Mouse (Mus musculus) heart, adult 2 months (tissue): ENCODE measurements at regions not wholly inside any gene's neighbourhood (a gene's known extent, or its start where the extent isn't known, plus 50 kb on each side); places are given as distances from the start of the nearest gene placed in this dataset.

Experiments used
- DNase-seq, 2 experiments: peaks; one replicate each; pipeline ENCODE4 v3.0.0; 2021
- H3K27ac ChIP-seq: fragments of 200-600 bp; 2 replicates; pipeline ENCODE4 v1.8.1; 2022
- H3K27me3 ChIP-seq: fragments of 200-500 bp; 2 replicates; pipeline ENCODE4 v1.6.1; 2012; ENCODE audit warnings: mild to moderate bottlenecking, low read length, inconsistent platforms, mixed read lengths; ENCODE audit not compliant: control insufficient read depth, insufficient read depth
- H3K36me3 ChIP-seq: fragments of 200-500 bp; 2 replicates; pipeline ENCODE4 v1.6.1; 2012; ENCODE audit warnings: low read length, inconsistent platforms; ENCODE audit not compliant: control insufficient read depth, insufficient read depth
- H3K4me1 ChIP-seq: fragments of 200-500 bp; 2 replicates; pipeline ENCODE4 v1.6.1; 2011; ENCODE audit warnings: low read length; ENCODE audit not compliant: control insufficient read depth, insufficient read depth
- H3K4me3 ChIP-seq: fragments of 200-600 bp; 2 replicates; pipeline ENCODE4 v1.8.1; 2022
- H3K79me2 ChIP-seq: fragments of 200-500 bp; replicated peaks from 2 replicates; pipeline ENCODE4 v1.6.1; 2012; ENCODE audit warnings: mild to moderate bottlenecking, inconsistent platforms, low read length, moderate library complexity, mixed read lengths; ENCODE audit not compliant: control insufficient read depth, insufficient read depth
- H3K9ac ChIP-seq: fragments of 200-500 bp; 2 replicates; pipeline ENCODE4 v1.6.1; 2012; ENCODE audit warnings: low read depth, mild to moderate bottlenecking, control low read depth, inconsistent platforms, low read length, mixed read lengths
- CTCF ChIP-seq: fragments of 200-600 bp; IDR thresholded peaks from 2 replicates; pipeline ENCODE4 v1.8.1; 2022; ENCODE audit warnings: antibody characterized with exemption, mild to moderate bottlenecking, moderate library complexity
- EP300 ChIP-seq: fragments of 200-500 bp; IDR thresholded peaks from 2 replicates; pipeline ENCODE4 v1.6.1; 2011; ENCODE audit warnings: low read depth, low read length, control low read depth; ENCODE audit not compliant: insufficient read depth
- POLR2A ChIP-seq: fragments of 200-500 bp; IDR thresholded peaks from 2 replicates; pipeline ENCODE4 v1.6.1; 2011; ENCODE audit warnings: mild to moderate bottlenecking, low read depth, low read length, control low read depth; ENCODE audit not compliant: insufficient read depth
- WGBS: fragments of 180-500 bp; shearing (Covaris S2); methylation state at CpG from one replicate; pipeline ENCODE4 v1.1.7; 2018; 5-methylcytosine and 5-hydroxymethylcytosine counted together
- intact Hi-C: fragments of 180-260 bp; cut with DNase I; formaldehyde crosslinking; loops from one replicate; pipeline ENCODE4 v1.15.1; 2025

DNA sequence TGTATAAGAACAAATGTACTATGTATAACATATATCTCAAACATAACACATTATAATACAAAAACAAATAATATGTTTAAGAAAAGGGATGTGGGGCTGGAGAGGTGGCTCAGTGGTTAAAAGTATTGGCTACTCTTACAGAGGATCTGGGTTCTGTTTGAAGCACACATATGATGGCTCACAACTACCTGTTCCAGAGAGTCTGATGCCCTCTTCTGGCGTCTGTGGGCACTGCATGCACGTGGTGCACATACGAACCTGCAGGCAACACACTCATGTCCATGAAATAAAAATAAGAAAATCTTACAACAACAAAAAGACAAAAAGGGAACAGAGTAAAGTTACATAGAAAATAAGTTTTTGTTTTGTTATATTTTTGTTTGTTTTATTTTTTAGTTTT, 114.8 kb upstream of the Bmp4 start:
- Histone ChIP-seq H3K27me3 (no peaks in the 10 kb centered on the region), H3K79me2 (no peaks in the 10 kb centered on the region), H3K9ac (no peak overlapping the region), H3K4me1 (no peaks in the 10 kb centered on the region), H3K27ac (no peak overlapping the region), H3K36me3 (no peaks in the 10 kb centered on the region), H3K4me3 (no peak overlapping the region)
- DNase-seq: no peak
- intact Hi-C loops: no loop called here
- TF ChIP-seq CTCF (peak; percentile 32), POLR2A (no peak)
- WGBS: 85% methylated on average over 3 of the region's 3 CpGs

- H3K36me3 ChIP-seq: no peaks in the 10 kb centered on the region
- DNase-seq: no peak
- intact Hi-C loops: no loop called here
- TF ChIP-seq EP300: no peak
- TF ChIP-seq POLR2A: no peak
- TF ChIP-seq CTCF: no peak
- H3K4me1 ChIP-seq: no peaks in the 10 kb centered on the region
- no peak overlapping the region for H3K27ac ChIP-seq
- H3K79me2 ChIP-seq: no peaks in the 10 kb centered on the region
- WGBS: 66% methylated on average over 9 of the region's 9 CpGs
- H3K4me3 ChIP-seq: no peak overlapping the region
- H3K9ac ChIP-seq: no peak overlapping the region
- no peaks in the 10 kb centered on the region for H3K27me3 ChIP-seq
Observed at GRCm38 (mm10) chr14:46491601-46492000, 101.1 kb upstream of the Bmp4 start.

GRCm38 (mm10) chr14:46491182-46491581, 100.7 kb upstream of the Bmp4 start:
- intact Hi-C loops: no loop called here
- no peak for DNase-seq
- TF ChIP-seq EP300 (no peak), POLR2A (no peak), CTCF (no peak)
- Histone ChIP-seq H3K27me3 (no peaks in the 10 kb centered on the region), H3K4me1 (no peaks in the 10 kb centered on the region), H3K79me2 (no peaks in the 10 kb centered on the region), H3K9ac (no peak overlapping the region), H3K36me3 (no peaks in the 10 kb centered on the region), H3K4me3 (no peak overlapping the region), H3K27ac (no peak overlapping the region)
- 76% methylated on average over 2 of the region's 2 CpGs for whole genome bisulfite sequencing

DNA sequence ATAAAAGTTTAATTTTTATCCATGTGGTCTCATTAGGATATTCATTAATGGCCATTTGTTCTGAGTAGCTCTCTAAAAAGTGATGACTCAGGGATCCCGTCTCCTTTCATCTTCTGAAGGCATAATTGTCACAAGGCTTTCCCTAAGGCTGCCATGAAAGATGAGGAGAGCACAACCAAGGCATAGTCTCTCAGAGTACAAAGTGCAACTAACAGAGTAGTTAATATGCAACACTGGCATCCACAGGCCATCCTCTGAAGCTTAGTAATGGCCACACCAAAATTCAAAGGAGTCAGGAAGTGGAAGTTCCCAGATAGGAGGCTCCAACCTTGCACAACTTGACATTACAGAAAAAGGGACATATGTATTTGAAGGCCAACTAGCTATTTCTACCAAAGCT, 97.1 kb upstream of the Bmp4 start:
- Histone ChIP-seq H3K4me1 (no peaks in the 10 kb centered on the region), H3K36me3 (no peaks in the 10 kb centered on the region), H3K4me3 (no peak overlapping the region), H3K27me3 (no peaks in the 10 kb centered on the region), H3K27ac (no peak overlapping the region), H3K9ac (no peak overlapping the region), H3K79me2 (no peaks in the 10 kb centered on the region)
- 91% methylated on average over 1 of the region's 1 CpGs for WGBS
- no peak for TF ChIP-seq CTCF
- no peak for TF ChIP-seq POLR2A
- no peak for TF ChIP-seq EP300
- intact Hi-C loops: no loop called here
- DNase-seq: no peak

DNA sequence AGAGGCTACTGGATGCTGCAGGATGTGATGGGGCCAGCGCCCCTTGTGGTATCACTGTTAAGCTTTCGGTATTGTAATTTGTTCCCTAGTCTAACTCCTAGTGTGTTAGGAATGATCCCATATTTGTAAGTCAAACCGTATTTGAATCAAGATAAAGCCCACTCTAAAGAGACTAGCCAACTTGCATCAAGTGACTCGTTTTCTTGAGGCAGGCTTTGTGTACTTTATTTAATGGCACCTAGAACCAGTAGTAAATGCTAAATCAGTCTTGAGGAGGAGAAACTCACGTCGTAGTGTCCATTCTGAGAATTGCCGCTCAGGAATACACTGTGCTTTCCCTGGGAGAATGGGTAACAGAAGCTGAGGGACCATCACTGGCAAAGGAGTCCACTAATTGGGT, 89.9 kb upstream of the Bmp4 start:
- no peaks in the 10 kb centered on the region for H3K4me1 ChIP-seq
- WGBS: 80% methylated on average over 7 of the region's 7 CpGs
- DNase-seq: no peak
- TF ChIP-seq EP300 (no peak), POLR2A (no peak), CTCF (no peak)
- H3K4me3 ChIP-seq: no peak overlapping the region
- no peak overlapping the region for H3K27ac ChIP-seq
- H3K9ac ChIP-seq: no peak overlapping the region
- intact Hi-C loops: no loop called here
- H3K27me3 ChIP-seq: no peaks in the 10 kb centered on the region
- H3K79me2 ChIP-seq: no peaks in the 10 kb centered on the region
- no peaks in the 10 kb centered on the region for H3K36me3 ChIP-seq

- H3K36me3 ChIP-seq: no peaks in the 10 kb centered on the region
- H3K79me2 ChIP-seq: no peaks in the 10 kb centered on the region
- H3K27me3 ChIP-seq: no peaks in the 10 kb centered on the region
- 58% methylated on average over 1 of the region's 1 CpGs for WGBS
- no peak for TF ChIP-seq POLR2A
- TF ChIP-seq EP300: no peak
- TF ChIP-seq CTCF: no peak
- no peak overlapping the region for H3K27ac ChIP-seq
- no peak overlapping the region for H3K4me3 ChIP-seq
- no peak for DNase-seq
- H3K4me1 ChIP-seq: no peaks in the 10 kb centered on the region
- intact Hi-C loops: no loop called here
- no peak overlapping the region for H3K9ac ChIP-seq
Observed at GRCm38 (mm10) chr14:46475945-46476344, 85.5 kb upstream of the Bmp4 start.

DNA sequence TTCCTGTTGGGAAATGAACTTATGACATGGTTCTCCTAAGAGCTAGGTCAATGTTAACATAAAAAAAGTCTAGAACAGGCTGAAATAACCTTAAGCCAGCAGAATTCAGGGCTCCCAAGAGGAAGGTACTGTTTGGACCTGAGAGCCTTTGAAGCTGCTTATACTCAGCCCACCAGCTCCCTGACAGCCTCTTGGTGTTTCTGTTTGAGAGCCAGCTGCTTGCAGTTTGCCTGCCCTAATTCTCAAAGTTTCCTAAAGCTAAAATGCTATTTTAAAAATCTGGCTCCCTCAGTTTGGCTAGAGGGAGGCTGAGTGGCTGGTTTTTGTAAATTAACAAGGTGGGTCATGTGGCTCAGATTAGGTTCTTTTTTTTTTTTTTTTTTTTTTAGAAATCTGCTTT, 72.5 kb upstream of the Bmp4 start:
- Histone ChIP-seq H3K27ac (no peak overlapping the region), H3K79me2 (no peaks in the 10 kb centered on the region), H3K4me1 (no peaks in the 10 kb centered on the region), H3K36me3 (no peaks in the 10 kb centered on the region), H3K27me3 (no peaks in the 10 kb centered on the region), H3K9ac (no peak overlapping the region), H3K4me3 (no peak overlapping the region)
- TF ChIP-seq CTCF: no peak
- no peak for TF ChIP-seq POLR2A
- TF ChIP-seq EP300: no peak
- no peak for DNase-seq
- intact Hi-C loops: no loop called here
